Mouse (Mus musculus) CH12.LX (cell line): ENCODE results near the gene Iqcm.

Source experiments
- CHD2 ChIP-seq: IDR thresholded peaks from 2 replicates; pipeline ENCODE4 v1.6.1; 2011; ENCODE audit warnings: low read length, improper control_type of control experiment
- E2F4 ChIP-seq: IDR thresholded peaks from 2 replicates; pipeline ENCODE4 v1.6.1; 2011; ENCODE audit warnings: low read depth, low read length, improper control_type of control experiment; ENCODE audit not compliant: insufficient replicate concordance
- EP300 ChIP-seq: IDR thresholded peaks from 2 replicates; pipeline ENCODE4 v1.6.1; 2011; ENCODE audit warnings: low read length, improper control_type of control experiment
- GABPA ChIP-seq: IDR thresholded peaks from 2 replicates; pipeline ENCODE4 v1.6.1; 2012; ENCODE audit warnings: low read depth, low read length, improper control_type of control experiment, inconsistent platforms; ENCODE audit not compliant: insufficient replicate concordance
- KAT2A ChIP-seq: IDR thresholded peaks from 2 replicates; pipeline ENCODE4 v1.6.1; 2012; ENCODE audit warnings: low read length, improper control_type of control experiment, inconsistent platforms; ENCODE audit not compliant: insufficient replicate concordance
- MAFK ChIP-seq: IDR thresholded peaks from 2 replicates; pipeline ENCODE4 v1.6.1; 2011; ENCODE audit warnings: low read length, improper control_type of control experiment; ENCODE audit not compliant: insufficient replicate concordance
- MXI1 ChIP-seq: IDR thresholded peaks from 2 replicates; pipeline ENCODE4 v1.6.1; 2011; ENCODE audit warnings: mild to moderate bottlenecking, low read depth, low read length, improper control_type of control experiment
- POLR2A ChIP-seq: IDR thresholded peaks from 2 replicates; pipeline ENCODE4 v1.6.1; 2011; ENCODE audit warnings: low read depth, mild to moderate bottlenecking, improper control_type of control experiment, low read length
- RCOR1 ChIP-seq: conservative IDR thresholded peaks from 2 replicates; pipeline ENCODE4 v1.6.1; 2012; ENCODE audit warnings: low read depth, mild to moderate bottlenecking, inconsistent platforms, low read length, improper control_type of control experiment
- UBTF ChIP-seq: IDR thresholded peaks from 2 replicates; pipeline ENCODE4 v1.6.1; 2012; ENCODE audit warnings: low read depth, mild to moderate bottlenecking, inconsistent platforms, low read length, improper control_type of control experiment, moderate library complexity

GRCm38 (mm10) chr8:76018501-76018900 is 570.0 kb downstream of the Iqcm start:
- TF ChIP-seq KAT2A (no peak), RCOR1 (no peak), EP300 (no peak), MXI1 (no peak), UBTF (no peak), MAFK (no peak), CHD2 (no peak), E2F4 (no peak), GABPA (no peak), POLR2A (no peak)
